Mouse (Mus musculus) heart, adult 18-20 months (tissue): ENCODE measurements at regions not wholly inside any gene's neighbourhood (a gene's known extent, or its start where the extent isn't known, plus 50 kb on each side); places are given as distances from the start of the nearest gene placed in this dataset.

ENCODE experiments used
- DNase-seq, 2 experiments: peaks; one replicate each; pipeline ENCODE4 v3.0.0; 2021 to 2022; ENCODE audit warnings: mixed read lengths in 1 of 2

DNA sequence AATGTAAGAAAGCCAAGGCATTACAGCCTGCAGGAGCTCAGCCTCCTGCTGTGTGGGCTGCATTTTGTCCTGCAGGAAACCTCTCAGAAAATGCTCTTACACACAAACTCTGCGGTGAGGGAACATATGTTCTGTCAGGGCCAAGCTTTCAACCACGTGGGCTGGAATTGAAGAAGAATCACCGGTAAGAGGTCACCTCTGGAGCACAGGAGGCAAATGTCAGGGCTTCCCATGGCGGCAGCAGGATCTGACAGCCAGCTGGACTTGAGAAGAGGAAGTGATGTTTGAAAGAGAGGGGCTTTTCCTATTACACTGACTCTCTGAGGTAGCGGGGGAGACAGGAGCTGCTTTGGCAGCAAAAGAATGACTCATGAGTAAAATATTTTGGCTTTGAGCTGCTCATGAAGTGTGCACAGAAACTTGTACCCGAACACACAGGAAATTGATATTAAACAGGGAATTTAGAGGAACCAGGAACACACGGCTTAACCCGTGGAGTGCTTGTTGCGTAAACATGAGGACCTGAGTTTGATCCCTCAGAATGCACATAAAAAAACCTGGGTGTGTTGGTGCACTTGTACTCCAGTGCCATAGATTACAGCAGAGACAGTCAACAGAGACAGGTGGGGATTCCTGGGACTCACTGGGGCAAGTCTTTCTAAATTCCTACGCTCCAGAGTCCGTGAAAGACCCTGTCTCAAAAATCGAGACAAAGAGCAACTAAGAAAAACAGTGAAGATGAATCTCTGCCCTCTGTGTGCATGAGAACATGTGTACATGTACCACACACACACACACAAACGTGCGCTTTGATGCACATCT lies 848.1 kb upstream of the A1bg start:
- peak; percentile 9 to 15 for DNase-seq

DNA sequence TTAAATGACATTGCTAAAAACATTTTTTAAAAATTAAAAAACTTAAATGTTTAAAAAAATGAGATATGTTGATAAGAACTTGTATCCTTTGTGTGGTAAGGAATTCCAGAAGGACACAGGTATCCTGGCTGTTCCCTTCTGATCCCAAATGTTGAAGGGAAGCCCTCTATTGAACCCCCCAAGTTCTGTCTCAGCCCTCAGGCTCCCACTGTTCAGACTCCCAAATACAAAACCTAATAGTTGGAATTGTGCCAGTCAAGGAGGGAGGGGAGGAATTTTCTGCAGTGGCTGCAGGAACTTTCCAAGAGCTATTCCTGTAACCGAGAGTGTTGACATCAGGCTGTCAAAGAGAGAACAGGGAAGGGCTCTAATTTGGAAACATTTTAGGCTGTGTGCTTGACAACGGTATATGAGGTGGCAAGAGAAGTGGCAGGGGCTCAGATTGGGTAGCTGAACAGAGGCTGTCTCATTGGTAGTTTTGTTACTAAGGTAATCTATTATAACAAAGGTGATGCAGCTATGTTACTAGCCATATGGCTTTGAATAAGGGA lies 843.8 kb upstream of the A1bg start:
- peak; percentile 55 to 60 for DNase-seq

DNA sequence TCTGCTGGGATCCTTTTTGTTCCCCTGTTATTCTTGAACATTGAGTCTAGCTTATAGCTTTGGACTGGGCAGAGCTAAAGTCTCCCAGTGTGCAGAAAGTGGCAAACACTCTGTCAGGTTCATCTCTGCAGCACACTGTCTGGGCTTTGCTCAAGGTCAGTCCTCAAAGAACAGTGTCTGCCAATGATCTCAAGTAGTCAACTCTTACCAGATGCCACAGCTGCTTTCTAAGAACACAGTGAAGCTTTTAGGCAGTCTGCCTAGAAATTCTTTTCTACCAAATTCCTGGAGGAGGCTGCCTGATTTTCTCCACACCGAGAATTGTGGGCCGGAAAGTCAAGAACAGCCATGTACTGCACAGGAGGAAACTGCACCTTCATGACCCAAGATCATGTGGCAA lies 831.0 kb upstream of the A1bg start:
- DNase-seq: peak; percentile 46 to 56

DNA sequence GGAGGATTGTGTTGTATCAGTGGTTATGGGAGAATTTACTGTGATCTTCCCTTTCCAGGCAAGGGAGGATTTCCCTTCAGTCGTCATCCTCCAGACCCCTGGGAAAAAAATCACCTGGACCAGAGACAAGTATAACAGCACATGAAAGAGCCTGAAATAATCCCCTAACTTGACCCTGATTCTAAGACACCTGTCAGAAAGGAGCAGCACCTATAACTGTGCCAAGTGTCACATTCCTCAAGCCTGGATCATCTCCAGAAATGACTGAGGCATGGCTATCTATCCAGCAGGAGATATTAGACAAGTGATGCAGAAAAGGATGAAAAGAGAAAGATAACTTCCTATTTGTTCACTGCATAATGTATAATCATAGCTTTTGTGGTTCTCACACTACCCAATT lies 800.9 kb upstream of the A1bg start:
- DNase-seq: no peak

DNA sequence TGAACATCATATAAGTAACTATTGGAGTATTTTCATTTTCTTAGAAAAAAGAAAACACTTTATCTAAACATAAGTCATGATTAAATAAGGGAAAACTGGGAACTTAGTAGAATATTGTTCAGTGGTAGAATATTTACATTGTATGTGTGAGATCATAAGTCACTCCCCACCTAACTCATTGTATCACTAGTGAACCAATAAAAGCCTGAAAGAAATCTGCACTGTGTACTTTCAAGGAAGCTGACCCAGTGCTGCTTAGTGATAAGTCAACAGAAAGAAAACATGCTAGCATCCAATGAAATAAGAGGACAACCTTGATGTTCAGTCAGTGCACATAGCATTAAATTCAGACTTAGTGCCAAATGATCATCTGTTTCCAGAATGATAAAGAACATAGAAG lies 795.7 kb upstream of the A1bg start:
- no peak for DNase-seq

DNA sequence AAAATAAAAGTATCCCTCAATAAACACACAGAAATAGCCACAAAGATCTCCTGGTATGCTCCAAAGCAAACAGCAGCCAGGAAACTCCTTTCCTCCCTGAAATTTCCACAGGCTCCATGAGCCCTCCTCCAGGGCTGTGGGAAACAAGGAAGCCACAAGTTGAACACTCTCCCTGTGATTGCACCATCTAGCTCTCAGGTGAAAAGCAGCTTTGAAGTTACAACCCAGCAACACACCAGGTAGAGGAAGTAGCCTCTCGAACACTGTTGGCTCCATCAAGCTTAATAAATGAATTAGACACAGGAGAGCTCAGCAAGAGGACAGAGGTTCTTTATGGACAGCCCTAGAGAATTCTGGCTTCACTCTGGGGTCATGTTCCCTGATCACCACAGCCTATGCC lies 794.4 kb upstream of the A1bg start:
- DNase-seq: peak in 1 of 2 experiments; percentile 15

DNA sequence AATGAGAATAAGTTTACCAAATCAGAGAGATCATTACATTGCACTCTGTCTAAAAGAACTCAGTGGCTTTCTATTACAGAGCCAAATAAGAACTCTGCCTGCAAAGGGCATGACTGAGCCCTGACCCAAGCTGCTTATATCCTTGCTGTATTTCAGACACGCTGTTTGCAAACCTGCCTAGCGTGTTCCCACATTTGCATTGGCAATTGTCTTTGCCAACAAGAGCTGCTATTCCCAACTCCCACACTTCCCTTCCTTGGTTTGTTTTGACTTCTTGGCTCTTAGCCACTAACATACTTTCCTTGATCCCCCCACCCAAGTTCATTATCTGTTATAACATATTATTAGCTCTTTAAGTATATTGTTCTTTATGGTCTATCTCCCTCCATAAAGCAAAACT lies 791.1 kb upstream of the A1bg start:
- DNase-seq: no peak

DNA sequence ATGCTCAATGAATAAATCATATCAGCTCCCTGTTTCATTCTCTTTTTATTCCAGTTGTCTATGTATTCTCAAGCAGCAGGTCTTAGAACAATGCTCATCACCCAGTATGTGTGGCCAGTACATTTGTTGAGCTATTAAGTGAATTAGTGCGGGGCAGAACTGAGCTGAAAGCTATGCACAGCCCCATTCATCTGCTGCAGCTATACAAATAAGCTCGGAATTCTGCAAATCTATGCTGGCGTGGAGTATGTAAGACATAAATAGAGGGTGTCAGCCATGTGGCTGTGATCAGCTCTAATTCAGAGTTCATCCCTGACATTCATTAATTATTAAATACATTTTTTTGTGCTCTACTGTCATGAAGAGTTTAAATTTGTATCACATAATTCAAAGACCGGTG lies 786.1 kb upstream of the A1bg start:
- DNase-seq: no peak

DNA sequence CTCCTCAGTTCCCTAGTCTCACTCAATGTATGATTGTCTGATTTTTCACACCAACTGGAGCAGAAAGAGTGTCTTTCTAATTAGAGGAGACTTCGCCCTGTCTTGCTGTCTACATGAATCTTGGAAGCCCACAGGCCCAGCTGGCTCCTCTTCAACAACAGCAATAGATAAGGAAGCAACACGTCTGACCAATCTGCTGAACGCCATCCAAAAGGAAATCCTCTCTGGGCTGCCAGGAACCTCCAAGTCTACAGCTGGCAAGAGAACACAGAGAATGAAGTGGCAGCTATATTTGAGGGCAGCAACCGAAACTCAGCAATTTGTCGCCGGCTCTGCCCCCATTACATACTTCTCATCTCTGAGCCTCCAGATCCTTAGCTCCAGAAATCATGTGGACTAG lies 785.1 kb upstream of the A1bg start:
- DNase-seq: peak; percentile 45 to 63

DNA sequence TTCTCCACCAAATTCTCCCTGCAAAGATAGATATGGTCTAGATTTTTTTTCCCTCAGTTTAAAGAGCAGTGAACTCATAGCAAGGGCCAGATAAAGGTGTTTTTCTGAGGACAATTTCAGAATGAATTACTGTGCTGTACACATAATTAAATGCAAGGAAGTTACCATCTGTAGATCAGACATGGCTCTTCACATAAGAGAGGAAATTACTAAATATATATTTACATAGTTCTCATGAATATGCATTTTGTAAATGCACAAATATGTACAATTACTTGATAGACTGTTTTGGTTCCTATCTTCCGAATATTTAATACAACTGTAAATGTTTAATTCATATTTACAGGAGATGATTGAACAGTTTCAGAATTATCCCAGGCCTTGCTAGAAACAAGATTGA lies 769.9 kb upstream of the A1bg start:
- no peak for DNase-seq

DNA sequence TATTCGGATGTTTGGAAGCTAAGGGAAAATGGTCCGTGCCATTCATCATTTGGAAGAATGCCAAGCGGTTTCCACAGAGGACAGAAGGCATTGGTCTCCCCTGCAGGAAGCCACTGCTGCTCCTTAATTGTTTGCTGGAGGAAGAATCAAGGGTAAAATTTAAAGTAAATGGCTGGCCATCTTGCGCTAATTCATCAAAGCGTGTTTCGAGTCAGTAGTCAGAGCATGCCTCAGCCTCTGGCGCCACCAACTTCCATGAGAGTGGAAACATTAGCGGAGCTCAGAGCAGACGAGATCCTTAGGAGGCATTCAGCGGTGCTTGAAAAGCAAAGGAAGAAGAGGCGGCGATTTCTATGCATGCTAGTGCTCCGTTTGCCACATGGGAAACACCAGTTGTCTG lies 767.6 kb upstream of the A1bg start:
- no peak for DNase-seq

DNA sequence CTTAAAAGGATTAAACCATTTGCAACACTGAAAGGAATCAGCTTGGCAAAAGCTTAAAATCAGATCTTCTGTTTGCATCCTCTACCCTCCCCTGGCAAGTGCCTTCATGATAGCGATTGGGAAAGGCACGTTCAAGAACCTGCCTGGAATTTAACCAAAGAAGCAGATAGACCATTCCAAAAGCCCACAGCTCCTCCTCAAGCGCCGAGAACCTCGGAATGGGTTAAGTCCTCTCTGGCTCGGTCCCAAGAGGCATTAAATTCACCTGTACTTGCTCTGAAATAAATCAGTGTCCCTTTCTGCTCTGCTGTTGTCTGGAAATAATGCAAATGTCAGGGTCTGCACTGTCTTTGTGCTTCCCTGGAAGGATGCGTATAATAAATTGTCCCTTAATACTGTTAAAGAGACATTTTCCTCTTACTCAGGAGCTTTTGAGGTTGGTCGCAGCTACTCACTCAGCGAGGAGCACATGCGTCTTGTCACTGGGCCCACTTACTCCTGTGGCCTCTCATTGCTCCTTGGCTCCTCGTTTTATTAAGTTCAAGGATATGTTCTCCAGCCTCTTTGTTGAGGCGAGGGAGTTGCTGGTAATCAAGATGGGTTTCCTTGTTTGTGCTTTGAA lies 767.1 kb upstream of the A1bg start:
- no peak for DNase-seq

DNA sequence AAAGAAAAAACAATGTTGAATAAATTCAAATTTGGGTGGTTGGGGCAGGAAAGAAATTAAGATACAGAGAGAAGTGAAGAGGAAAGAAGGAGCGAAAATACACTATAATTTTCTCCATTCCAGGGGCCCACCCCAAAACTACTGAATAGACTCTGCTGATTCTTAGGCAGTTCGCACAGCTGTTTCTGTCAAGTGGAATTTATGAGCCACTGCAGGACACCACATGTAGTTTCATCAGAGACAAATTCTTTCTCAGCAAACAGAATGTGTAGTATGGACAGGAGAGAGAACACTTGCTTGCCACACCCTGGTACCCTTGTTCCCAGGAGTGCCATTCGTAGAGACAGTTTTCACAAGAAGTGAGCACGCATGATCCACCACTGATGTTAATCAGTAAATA lies 760.2 kb upstream of the A1bg start:
- no peak for DNase-seq

DNA sequence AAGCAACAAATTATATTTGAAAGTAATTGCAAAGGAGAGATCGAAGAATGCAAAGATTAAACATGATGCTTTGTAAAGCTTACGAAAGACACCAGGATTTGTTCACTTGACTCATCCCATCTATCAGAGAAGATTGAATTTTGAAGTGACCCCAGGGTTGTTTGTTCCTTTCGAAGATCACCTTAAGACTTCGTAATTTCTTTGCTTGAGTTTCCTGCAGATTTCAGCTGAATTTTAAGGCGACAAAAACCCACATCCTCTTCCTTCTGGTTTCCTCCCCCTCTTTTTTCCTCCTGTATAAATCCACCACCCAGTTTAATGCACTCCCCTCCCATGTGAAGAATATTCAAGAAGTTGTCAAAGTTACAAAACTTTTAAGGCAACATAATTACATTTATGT lies 747.7 kb upstream of the A1bg start:
- no peak for DNase-seq

DNA sequence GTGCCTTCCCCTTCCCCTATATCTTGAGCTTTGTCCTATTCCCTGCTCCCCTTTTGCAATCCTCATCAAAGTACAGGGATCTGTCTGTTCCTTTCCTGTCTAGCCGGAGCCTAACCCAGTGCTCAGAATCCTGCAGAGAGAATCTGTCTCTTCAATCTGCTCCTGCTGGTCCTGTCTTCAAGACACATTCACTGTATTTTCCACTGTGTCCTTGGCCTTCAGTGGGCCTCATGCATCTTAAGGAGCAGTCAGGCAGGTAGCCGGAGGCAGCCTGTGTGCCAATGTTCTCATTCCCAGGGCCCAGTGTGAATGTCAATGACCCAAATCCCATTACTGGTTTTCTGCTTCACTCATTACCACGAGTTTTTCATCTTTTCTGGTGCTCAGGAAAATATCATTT lies 737.8 kb upstream of the A1bg start:
- DNase-seq: no peak

DNA sequence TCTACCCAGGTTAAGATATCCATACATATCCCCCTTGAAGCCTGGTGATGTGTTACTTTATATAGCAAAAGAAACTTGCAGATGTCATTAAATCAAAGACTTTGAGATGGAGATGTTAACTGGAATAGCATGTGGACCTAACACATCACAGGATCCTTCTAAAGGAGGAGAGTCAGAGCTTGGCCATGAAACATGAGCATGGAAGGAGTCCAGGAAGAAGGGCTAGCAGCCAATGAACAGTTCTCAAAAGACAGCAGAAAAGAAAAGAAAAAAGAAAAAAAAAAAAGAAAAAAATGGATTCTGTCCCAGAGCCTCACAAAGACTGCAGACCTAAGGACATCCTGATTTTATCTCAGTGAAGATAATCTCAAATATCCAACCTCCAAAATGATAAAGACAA lies 734.1 kb upstream of the A1bg start:
- peak in 1 of 2 experiments; percentile 9 for DNase-seq

DNA sequence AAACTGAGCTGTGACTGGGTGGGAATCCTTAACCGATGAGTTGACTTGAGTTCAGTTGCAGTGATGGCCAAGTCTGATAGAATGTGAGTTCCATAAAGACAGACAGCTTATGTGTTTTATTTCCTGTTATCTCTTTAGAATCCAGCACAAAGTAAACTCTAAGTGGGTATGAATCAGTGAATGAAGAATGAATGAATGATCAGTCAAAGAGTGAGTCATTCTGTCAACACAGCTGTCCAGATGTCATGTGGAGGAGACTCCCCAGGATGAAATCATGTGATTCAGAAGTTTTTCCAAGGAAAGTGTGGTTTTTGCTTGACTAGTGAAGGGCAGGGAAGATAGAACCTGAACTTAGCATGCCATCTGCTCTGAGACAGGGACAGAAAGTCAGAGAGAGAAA lies 732.0 kb upstream of the A1bg start:
- DNase-seq: no peak

DNA sequence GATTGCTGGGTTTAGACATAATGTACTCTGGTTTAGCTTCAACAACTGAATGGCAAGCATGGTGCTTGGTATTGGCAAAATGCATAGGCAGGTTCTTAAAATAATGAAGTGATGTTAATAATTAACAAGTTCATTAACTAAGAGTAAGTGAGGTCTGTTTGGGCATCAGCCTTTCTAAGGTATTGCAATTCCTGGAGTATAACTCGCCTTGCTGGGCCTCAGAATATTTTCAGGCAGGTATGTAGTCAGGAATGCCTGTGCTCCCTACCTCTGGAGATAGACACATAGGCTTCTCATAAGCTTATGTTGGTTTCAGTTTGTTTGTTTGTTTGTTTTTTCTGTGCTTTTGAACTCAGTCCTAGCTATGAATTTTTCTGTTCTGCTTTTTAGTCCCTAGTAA lies 731.0 kb upstream of the A1bg start:
- no peak for DNase-seq

DNA sequence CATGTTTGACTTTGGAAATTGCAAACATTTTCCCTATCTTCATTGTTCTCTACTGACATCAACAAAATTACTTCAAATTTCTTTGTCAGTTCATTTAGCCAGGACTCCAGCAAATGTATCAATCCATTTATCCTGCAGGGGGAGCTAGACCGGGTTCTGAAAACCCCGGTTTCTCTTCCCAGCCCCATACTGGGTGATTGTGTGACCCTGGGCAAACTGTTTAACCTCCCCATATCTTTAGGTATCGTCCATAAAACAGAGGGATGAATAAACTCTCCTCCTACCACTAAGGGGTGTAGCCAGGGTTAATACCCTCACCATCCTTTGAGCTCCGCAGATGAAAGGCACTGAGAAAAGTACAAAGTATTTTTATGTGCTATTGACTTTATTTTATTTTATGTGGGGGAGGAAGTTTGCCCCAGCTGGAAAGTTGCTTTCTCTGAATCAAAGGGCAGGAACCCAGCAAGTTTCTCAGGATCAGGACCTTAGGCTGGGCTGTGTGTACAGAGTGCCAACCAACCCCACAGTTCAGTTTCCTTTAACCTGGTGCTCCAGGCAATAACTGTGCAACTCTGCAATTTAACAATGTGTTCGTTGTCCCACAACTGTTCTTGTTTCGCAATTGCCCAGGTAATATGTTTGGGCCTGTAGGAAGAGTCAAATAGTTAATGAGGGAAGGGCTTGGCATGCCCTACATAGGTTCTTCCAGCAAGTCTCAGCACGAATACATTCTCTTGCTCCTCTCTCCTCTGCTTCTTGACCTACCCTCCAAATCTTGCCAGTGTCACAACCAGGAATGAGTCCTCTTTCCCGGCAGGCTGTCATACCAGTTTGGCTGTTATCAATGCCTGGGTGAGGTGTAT lies 696.1 kb upstream of the A1bg start:
- no peak for DNase-seq

DNA sequence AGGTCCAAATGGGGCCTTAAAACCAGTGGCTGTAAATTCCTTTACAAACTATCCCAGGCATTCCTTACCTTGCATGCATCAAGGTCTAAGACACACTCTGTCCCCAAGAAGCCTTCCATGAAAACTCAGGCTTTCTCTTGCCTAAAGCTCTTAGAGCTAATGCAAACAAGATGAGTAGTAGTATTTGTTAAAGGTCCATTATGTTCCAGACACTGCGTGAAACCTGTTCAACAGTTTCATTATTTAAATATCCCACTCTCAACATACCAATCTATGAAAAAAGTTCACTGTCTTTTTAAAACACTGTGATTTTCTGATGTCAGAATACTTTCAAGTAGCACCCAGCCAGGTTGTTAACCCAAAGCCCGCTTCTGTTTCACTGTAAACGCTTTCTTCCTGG lies 687.9 kb upstream of the A1bg start:
- DNase-seq: no peak

DNA sequence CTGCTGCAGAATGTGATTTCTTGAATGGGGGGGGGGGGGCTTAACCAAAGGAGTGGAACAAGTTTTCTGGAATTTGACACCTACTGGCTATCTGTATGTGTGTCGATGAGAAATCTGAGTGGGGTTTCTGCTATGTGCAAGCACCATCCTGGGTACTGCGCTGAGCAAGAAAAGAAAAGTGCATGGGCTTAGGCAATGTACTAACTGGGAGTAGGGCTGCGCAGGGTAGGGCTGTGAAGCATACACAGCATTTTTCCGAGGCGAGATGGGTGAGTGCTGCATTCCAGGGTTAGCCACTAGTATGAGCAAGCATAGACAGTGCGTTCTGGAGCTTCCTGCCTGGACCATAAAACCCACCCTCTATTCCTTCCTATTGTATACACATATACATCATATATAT lies 686.8 kb upstream of the A1bg start:
- DNase-seq: no peak

DNA sequence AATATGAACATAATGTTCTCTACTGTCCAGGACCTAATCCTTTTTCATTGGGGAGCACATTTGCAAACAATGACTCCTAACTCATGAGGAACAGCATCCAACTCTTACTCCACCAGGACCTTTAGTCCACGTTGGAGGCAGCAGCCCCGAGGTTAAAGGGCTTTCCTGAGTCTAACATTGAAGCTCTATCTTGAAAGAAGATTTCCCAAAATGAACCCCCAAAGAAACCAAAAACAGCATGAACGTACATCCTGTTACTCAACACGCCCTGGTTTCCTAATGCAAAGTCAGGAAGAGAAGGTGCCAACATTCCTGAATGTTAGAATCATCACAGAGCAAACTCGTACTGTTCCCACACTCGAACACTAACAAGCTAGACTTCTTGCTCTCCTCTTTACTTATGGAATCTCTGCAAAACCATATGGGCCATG lies 685.5 kb upstream of the A1bg start:
- DNase-seq: peak; percentile 44 to 62

DNA sequence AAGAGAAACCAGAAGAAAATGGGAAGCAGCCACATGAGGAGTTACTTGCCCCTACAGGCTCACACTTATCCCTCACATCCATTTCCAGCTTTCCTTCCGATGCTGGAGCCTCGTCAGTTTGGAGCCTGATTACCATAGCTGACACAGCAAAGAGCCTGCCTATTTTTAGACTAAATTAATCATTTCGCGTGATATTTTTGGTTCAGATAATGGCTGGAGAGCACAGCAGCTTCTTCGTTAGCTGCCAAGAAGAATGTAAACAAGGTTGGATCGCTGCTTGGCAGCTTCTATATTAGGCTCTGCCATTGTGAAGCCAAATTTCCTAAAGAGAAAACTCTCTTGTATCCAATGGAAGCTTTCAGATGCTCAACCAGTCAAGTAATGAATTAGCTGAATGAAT lies 676.9 kb upstream of the A1bg start:
- peak; percentile 37 to 61 for DNase-seq
